Mouse (Mus musculus): Measurements from ENCODE around the gene Gcsam. TPM values are rescaled to one million over a fixed set of nuclear protein-coding genes. Genes with fewer than 3 reads are reported as not detected.

The Gcsam gene
- total RNA-seq, 2 experiments from 2014 or later: 0.07 TPM; not detected in 1

DNA sequence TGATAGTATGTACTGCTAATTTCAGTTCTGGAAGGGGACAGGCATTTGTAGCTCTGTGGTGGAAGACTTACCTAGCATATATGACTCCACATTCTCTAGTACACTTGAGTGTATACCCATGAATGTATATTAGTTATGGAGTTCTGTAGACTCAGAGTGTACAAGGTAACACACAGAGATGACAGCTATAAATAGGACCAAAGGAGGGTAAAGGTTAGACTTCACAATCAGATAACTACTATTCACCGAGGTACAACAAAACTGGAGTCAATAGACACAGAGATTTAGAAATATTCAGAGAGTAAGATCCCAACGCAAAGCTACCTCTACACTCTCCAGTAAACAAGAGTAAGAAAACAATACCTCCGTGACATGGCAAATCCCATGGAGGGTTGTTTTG is 33.8 kb downstream of the Gcsam start:
- DNase-seq: no peak
- intact Hi-C loops (cut with DNase I): no loop called here

DNA sequence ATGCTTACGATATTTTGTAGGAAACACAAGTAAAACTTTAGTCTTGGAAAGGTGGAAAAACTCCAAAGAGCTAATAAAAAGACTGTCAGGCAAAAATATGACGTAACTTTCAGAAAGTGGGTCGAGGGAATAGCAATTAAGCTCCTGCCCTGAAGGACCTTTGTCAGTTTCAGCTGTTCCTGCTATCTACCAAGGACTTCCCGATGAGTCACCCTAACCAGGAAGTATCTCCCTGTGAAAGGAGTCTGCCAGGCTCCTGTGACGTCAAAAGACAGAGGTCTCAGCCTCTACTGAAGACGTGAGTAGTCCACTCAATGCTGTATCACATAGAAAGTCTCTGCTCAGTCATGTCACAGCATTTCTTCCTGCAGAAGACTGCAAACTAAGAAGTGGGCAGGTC is 34.2 kb downstream of the Gcsam start:
- DNase-seq: no peak
- intact Hi-C loops (cut with DNase I): no loop called here

DNA sequence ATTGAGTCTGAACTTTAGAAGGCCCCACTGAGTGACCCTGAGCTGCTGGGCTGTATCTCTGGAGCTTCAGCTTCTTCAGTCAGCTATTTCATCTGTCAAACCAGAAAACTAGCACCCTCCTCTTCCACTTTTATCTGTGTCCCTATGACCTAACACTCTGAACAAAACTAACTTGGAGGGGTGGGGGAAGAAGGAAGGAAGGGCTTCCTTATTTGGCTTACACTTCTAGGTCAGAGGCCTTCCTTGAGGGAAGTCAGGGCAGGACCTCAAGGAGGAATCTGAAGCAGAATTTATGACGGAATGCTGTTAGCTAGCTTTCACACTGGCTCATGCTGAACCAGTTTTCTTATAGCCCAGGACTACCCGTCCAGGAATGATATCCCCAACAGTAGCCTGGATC is 41.3 kb downstream of the Gcsam start:
- no peak for DNase-seq
- intact Hi-C loops (cut with DNase I): no loop called here

GRCm38 (mm10) chr16:45653009-45653933 is 43.1 kb downstream of the Gcsam start:
- DNase-seq: no peak
- intact Hi-C loops (cut with DNase I): no loop called here

GRCm38 (mm10) chr16:45653934-45654332 is 43.8 kb downstream of the Gcsam start, which contains the start of gene BC016579:
BC016579 (minus strand) TSS chr16:45654068.
- DNase-seq: no peak
- intact Hi-C loops (cut with DNase I): no loop called here

DNA sequence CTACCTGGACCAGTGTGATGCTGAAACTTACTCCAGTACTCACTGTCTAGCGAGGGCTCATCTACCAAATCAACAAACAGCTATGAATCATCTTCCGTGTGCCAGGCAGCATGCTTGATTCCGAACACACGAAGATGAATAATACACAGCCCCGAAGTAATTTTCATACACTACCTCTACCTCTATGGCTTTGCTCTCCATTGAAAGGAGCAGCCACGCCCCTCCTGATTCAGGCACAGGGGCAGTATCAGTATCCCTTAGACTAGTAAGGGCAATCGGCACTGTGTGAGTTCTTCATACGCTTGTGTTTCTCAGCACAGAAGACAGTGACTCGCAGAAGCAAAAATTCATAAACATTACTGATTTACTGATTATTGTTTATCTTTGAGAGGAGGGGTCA is 44.3 kb downstream of the Gcsam start:
- intact Hi-C loops (cut with DNase I): no loop called here
- no peak for DNase-seq

DNA sequence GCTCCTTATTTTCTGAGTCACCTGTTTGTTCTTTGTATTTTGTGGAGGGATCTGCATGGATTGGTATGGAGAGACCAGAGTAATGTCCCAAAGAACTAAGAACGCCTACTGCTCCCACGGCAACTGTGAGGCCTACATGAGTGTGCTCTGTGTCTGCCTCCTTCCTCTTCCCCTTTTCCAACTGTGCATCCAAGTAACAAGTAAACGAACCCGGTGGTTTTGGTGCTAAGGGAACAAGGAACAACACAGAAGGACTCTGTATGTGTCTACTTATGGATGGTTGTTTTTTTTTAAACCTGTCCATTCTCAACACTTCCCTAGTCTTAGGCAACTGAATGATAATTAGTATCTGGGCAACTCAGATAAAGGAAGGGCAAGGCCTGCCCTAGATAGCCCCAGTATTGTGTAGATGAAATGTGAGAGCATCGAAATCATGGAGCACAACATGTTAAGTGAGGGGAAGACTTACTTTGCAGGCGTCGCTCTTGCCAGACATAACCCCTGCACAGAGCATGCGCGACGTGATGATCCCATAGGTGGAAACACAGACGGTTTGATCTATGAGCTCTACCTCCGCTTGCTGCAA is 47.5 kb downstream of the Gcsam start:
- no peak for DNase-seq
- intact Hi-C loops (cut with DNase I): no loop called here

- no peak for DNase-seq
- intact Hi-C loops (cut with DNase I): no loop called here
Measured at GRCm38 (mm10) chr16:45658248-45658647, 48.1 kb downstream of the Gcsam start.

DNA sequence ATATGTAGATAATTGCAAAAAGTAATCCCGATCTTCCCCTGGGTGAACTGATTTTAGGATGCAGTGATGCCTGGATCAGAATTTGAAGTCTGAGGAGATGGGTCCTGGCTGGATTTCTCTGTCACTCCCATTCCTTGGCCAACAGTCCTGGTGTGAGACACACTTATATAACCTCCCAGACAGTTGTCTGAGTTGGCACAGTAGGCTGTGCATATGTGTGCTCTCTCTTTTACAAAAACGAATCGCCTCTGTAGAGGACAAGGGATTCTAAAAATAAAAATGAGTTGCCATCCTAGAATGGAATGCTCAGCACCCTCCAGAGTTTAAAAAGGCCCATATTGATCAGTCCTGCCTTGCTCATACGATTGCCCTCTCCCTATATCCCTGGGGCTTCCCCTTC is 49.4 kb downstream of the Gcsam start:
- no peak for DNase-seq
- intact Hi-C loops (cut with DNase I): no loop called here

DNA sequence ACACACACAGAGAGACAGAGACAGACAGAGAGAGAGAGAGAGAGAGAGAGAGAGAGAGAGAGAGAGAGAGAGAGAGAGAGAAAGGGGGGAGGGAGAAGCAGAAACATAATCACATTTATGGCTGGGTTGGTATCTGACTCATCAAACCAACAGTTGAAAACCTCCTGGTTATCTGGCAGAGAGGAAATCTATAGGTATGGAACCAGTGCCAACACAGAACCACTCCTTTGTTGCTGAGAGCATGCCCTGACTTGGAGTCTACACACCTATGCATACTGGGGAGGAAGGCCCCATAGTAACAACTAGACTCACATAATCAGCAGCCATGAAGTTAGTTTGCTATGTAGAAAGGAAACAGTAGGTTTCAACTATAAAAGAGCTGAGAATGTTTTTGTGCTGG is 52.2 kb downstream of the Gcsam start:
- no peak for DNase-seq

DNA sequence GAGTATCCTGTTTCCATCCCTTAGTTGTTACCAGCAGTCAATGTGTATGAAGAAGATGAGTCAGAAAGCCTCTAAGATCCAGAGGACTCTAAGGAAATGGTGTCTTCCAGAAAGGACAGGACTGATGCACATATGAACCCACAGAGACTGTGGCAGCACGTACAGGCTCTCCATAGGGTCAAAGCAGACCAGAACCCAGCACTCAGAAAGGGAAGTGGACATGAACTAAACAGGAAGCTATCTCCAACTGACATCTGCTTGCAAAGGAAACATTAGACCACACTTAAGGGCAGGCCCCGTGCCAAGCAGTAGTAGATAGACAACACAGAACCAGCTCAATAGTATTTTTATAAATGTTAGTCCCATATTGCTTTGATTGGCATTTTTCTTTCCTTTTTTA is 56.0 kb downstream of the Gcsam start:
- DNase-seq: no peak
- intact Hi-C loops (cut with DNase I): no loop called here

More for the DNA sequence above, 52.2 kb downstream of the Gcsam start:
- intact Hi-C loops (cut with DNase I): no loop called here

GRCm38 (mm10) chr16:45668178-45668577 is 58.0 kb downstream of the Gcsam start:
- no peak for DNase-seq
- intact Hi-C loops (cut with DNase I): no loop called here

DNA sequence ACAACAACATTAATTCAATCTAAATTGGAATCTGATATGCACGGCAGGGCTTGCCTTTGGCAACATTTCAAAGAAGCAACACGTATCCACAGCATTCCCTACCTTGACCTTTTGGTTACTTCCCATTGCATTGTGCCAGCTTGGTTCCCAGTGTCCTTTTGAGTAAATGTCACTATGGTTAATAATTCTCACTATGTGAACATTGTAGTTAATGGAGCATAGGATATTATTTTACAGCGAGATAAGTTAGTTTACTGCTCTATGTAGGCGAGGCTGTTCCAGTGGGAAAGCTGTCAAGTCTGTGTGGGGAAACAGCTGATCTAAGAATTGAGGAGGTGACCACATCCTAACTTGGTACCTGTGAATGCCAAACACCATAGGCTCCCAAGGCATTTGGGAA is 59.8 kb downstream of the Gcsam start:
- intact Hi-C loops (cut with DNase I): no loop called here
- DNase-seq: no peak

Other genes starting within 250 kb of the Gcsam start
- 10 to 100 TPM; 15.9 to 21.4 TPM for gene Cd200, start 201.3 kb upstream of the Gcsam start, total RNA-seq (2021)
- gene Gm609, start 117.4 kb upstream of the Gcsam start, total RNA-seq (2021): under 1 TPM in 1 of 2 experiments, not detected in 1; 0.10 TPM
- not detected for gene Gm17783, start 78.3 kb upstream of the Gcsam start, total RNA-seq (2021)
- gene Slc9c1, start 75.1 kb upstream of the Gcsam start, total RNA-seq (2021): not detected
- gene BC016579, start 43.7 kb downstream of the Gcsam start, total RNA-seq (2021): not detected
- not detected for gene Tmprss7, start 83.3 kb downstream of the Gcsam start, total RNA-seq (2021)
- under 1 TPM; 0.20 to 0.42 TPM for gene Tagln3, start 114.2 kb downstream of the Gcsam start, total RNA-seq (2021)
- gene Abhd10, start 132.6 kb downstream of the Gcsam start, total RNA-seq (2021): 10 to 100 TPM in 1 of 2 experiments, 1 to 10 TPM in 1; 9.2 to 10.2 TPM

All from gastrocnemius, postnatal 36 days (tissue).